Mouse (Mus musculus) liver, postnatal 0 days (tissue): ENCODE measurements at regions not wholly inside any gene's neighbourhood (a gene's known extent, or its start where the extent isn't known, plus 50 kb on each side); places are given as distances from the start of the nearest gene placed in this dataset.

Source experiments
- ATAC-seq: fragments of 200-750 bp; cut with Nextera tagmentation; 2 replicates; pipeline ENCODE4 v1.8.0; 2017; ENCODE audit warnings: mild to moderate bottlenecking, moderate library complexity
- DNase-seq: peaks from one replicate; pipeline ENCODE4 v3.0.0-alpha.2; 2016
- H3K27ac ChIP-seq: fragments of 300-500 bp; sonication (generic); 2 replicates; pipeline ENCODE4 v1.5.1; 2014; ENCODE audit warnings: antibody characterized with exemption, moderate library complexity, mild to moderate bottlenecking, low read depth
- H3K27me3 ChIP-seq: fragments of 300-500 bp; sonication (generic); 2 replicates; pipeline ENCODE4 v1.6.1; 2014; ENCODE audit warnings: low read length, control low read depth, mixed read lengths; ENCODE audit not compliant: insufficient read depth
- H3K36me3 ChIP-seq: fragments of 300-500 bp; sonication (generic); replicated peaks from 2 replicates; pipeline ENCODE4 v1.6.1; 2014; ENCODE audit warnings: mild to moderate bottlenecking, control low read depth, low read length, moderate library complexity, mixed read lengths; ENCODE audit not compliant: insufficient read depth
- H3K4me1 ChIP-seq: fragments of 300-500 bp; sonication (generic); 2 replicates; pipeline ENCODE4 v1.6.1; 2014; ENCODE audit warnings: antibody characterized with exemption, mild to moderate bottlenecking, control low read depth; ENCODE audit not compliant: insufficient read depth
- H3K4me2 ChIP-seq: fragments of 300-500 bp; sonication (generic); 2 replicates; pipeline ENCODE4 v1.6.1; 2014; ENCODE audit warnings: low read depth, mild to moderate bottlenecking, low read length, moderate library complexity, mixed read lengths
- H3K4me3 ChIP-seq: fragments of 300-500 bp; sonication (generic); 2 replicates; pipeline ENCODE4 v1.5.1; 2014; ENCODE audit warnings: low read depth, low read length
- H3K9ac ChIP-seq: fragments of 300-500 bp; sonication (generic); replicated peaks from 2 replicates; pipeline ENCODE4 v1.6.1; 2014; ENCODE audit warnings: mild to moderate bottlenecking, moderate library complexity
- H3K9me3 ChIP-seq: fragments of 300-500 bp; sonication (generic); 2 replicates; pipeline ENCODE4 v1.6.1; 2016; ENCODE audit warnings: mild to moderate bottlenecking, control low read depth, low read length, mixed read lengths
- CTCF ChIP-seq: sonication (generic); IDR thresholded peaks from 2 replicates; pipeline ENCODE4 v1.5.1; 2016; ENCODE audit warnings: antibody characterized with exemption, low read depth
- EP300 ChIP-seq: IDR thresholded peaks from 2 replicates; pipeline ENCODE4 v1.6.1; 2016; ENCODE audit warnings: antibody characterized with exemption, low read depth, mild to moderate bottlenecking
- WGBS: fragments of 180-500 bp; shearing (Covaris S2); extraction: QIAGEN DNeasy Blood & Tissue Kit; methylation state at CpG from one replicate; pipeline ENCODE4 v1.1.7; 2014; ENCODE audit not compliant: insufficient replicate concordance; 5-methylcytosine and 5-hydroxymethylcytosine counted together

- ATAC-seq (no peak), DNase-seq (no peak)
- no peaks in the 10 kb centered on the region for H3K36me3 ChIP-seq
- no peak for TF ChIP-seq EP300
- no peak for TF ChIP-seq CTCF
- no peak overlapping the region for H3K27ac ChIP-seq
- H3K9ac ChIP-seq: no peak overlapping the region
- H3K4me3 ChIP-seq: no peak overlapping the region
- no peaks in the 10 kb centered on the region for H3K9me3 ChIP-seq
- no peaks in the 10 kb centered on the region for H3K4me1 ChIP-seq
- no peaks in the 10 kb centered on the region for H3K27me3 ChIP-seq
- no peak overlapping the region for H3K4me2 ChIP-seq
Measured at GRCm38 (mm10) chr4:94343331-94343730, 213.0 kb upstream of the Gm10306 start.

- TF ChIP-seq EP300: no peak
- no peak for TF ChIP-seq CTCF
- Histone ChIP-seq H3K9me3 (no peaks in the 10 kb centered on the region), H3K27ac (no peak overlapping the region), H3K4me3 (no peak overlapping the region), H3K27me3 (no peaks in the 10 kb centered on the region), H3K4me2 (no peak overlapping the region), H3K36me3 (no peaks in the 10 kb centered on the region), H3K4me1 (no peaks in the 10 kb centered on the region), H3K9ac (no peak overlapping the region)
- WGBS: 62% methylated on average over 1 of the region's 1 CpGs
- DNase-seq: no peak
- ATAC-seq: no peak
Measured at GRCm38 (mm10) chr4:94349273-94349672, 207.1 kb upstream of the Gm10306 start.

- DNase-seq: no peak
- WGBS: 39% methylated on average over 1 of the region's 1 CpGs
- H3K27me3 ChIP-seq: no peaks in the 10 kb centered on the region
- H3K27ac ChIP-seq: no peak overlapping the region
- H3K9ac ChIP-seq: no peak overlapping the region
- TF ChIP-seq CTCF (no peak), EP300 (no peak)
- H3K36me3 ChIP-seq: no peaks in the 10 kb centered on the region
- H3K4me3 ChIP-seq: no peak overlapping the region
- ATAC-seq: no peak
- H3K4me1 ChIP-seq: no peaks in the 10 kb centered on the region
- H3K9me3 ChIP-seq: no peaks in the 10 kb centered on the region
- H3K4me2 ChIP-seq: no peak overlapping the region
Measured at GRCm38 (mm10) chr4:94356982-94357381, 199.4 kb upstream of the Gm10306 start.

- Histone ChIP-seq H3K27ac (no peak overlapping the region), H3K36me3 (no peaks in the 10 kb centered on the region), H3K4me2 (no peak overlapping the region), H3K4me1 (no peaks in the 10 kb centered on the region), H3K27me3 (no peaks in the 10 kb centered on the region), H3K9ac (no peak overlapping the region), H3K9me3 (no peaks in the 10 kb centered on the region), H3K4me3 (no peak overlapping the region)
- DNase-seq (no peak), ATAC-seq (no peak)
- 71% methylated on average over 13 of the region's 13 CpGs for WGBS
- TF ChIP-seq CTCF (no peak), EP300 (no peak)
Measured at GRCm38 (mm10) chr4:94360810-94361527, 195.4 kb upstream of the Gm10306 start.

GRCm38 (mm10) chr4:94361528-94362217 is 194.7 kb upstream of the Gm10306 start:
- DNase-seq: no peak
- Histone ChIP-seq H3K4me2 (no peak overlapping the region), H3K27ac (no peak overlapping the region), H3K36me3 (no peaks in the 10 kb centered on the region), H3K4me3 (no peak overlapping the region), H3K9ac (no peak overlapping the region), H3K4me1 (no peaks in the 10 kb centered on the region), H3K27me3 (no peaks in the 10 kb centered on the region), H3K9me3 (no peaks in the 10 kb centered on the region)
- no peak for TF ChIP-seq EP300
- TF ChIP-seq CTCF: no peak
- WGBS: 74% methylated on average over 12 of the region's 12 CpGs
- ATAC-seq: no peak

- Histone ChIP-seq H3K4me1 (no peaks in the 10 kb centered on the region), H3K9ac (no peak overlapping the region), H3K27ac (no peak overlapping the region), H3K4me2 (no peak overlapping the region), H3K36me3 (no peaks in the 10 kb centered on the region), H3K9me3 (no peaks in the 10 kb centered on the region), H3K4me3 (no peak overlapping the region), H3K27me3 (no peaks in the 10 kb centered on the region)
- TF ChIP-seq EP300 (no peak), CTCF (no peak)
- WGBS: 64% methylated on average over 4 of the region's 4 CpGs
- DNase-seq (no peak), ATAC-seq (no peak)
Measured at GRCm38 (mm10) chr4:94365375-94365774, 191.0 kb upstream of the Gm10306 start.
